Mouse (Mus musculus) E14TG2a.4 (cell line): ENCODE measurements at regions not wholly inside any gene's neighbourhood (a gene's known extent, or its start where the extent isn't known, plus 50 kb on each side); places are given as distances from the start of the nearest gene placed in this dataset.

Experiments
- CTCF ChIP-seq: conservative IDR thresholded peaks from 2 replicates; pipeline ENCODE4 v1.5.1; 2014; ENCODE audit warnings: low read length
- NANOG ChIP-seq: IDR thresholded peaks from 2 replicates; pipeline ENCODE4 v1.6.1; 2014; ENCODE audit warnings: borderline replicate concordance, low read length, mixed read lengths

DNA sequence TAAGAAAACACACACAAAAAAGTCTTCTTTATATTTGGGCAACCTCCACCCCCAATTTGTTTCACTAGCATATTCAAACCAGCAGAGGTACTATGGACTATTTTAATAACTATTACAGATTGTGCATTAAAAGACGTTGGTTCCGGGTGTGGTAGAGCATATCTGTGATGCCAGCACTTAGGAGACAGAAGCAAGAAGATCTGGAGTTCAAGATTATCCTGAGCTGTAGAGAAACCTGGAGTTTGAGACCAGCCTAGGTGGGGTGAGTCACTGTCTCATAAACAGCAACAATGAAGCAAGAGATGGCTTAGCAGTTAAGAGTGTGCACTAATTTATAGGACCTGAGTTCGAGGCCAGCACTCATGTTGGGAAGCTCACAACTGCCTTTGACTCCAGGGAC, 50.4 kb upstream of the Hk2 start:
- TF ChIP-seq CTCF (no peak), NANOG (no peak)
